In genomic region chr7:24298973-24299708, GRCm38 (mm10) we compare ENCODE assay signal across 8 mouse cellular contexts. TPM values are rescaled to one million over a fixed set of nuclear protein-coding genes. Genes with fewer than 3 reads are reported as not detected.
A peak's percentile ranks its signal among the peaks of the same experiment; 100 is the strongest.
DNase-seq lines count a peak whose midpoint lies in the region; ATAC-seq and TF ChIP-seq lines count a peak whose summit lies in the region.

No protein-coding gene starts in this region.

- peaks cover 9% of the 10 kb centered on the region for H3K36me3 ChIP-seq in C2C12 (ENCODE audit: control insufficient read depth, insufficient read depth)
- peaks cover 48% of the 10 kb centered on the region for H3K36me3 ChIP-seq in limb, embryonic 14.5 days (ENCODE audit: control insufficient read depth, insufficient read depth, low read length)
- H3K36me3 ChIP-seq in midbrain, embryonic 16.5 days (ENCODE audit: control insufficient read depth, insufficient read depth, low read length), result peaks cover 44% of the 10 kb centered on the region
- peaks cover 10% of the 10 kb centered on the region for H3K36me3 ChIP-seq in spleen, adult 2 months (ENCODE audit: control insufficient read depth, insufficient read depth, low read length)

- 0% methylated on average over 42 of the region's 47 CpGs for WGBS in limb, embryonic 14.5 days
- WGBS in midbrain, embryonic 16.5 days, result under 1% methylated on average over 44 of the region's 47 CpGs
- under 1% methylated on average over 46 of the region's 47 CpGs for WGBS in spleen, adult 2 months

- peak; percentile 90 for ATAC-seq in limb, embryonic 14.5 days (ENCODE audit: low FRiP score, low read depth)
- ATAC-seq in midbrain, embryonic 16.5 days, result peak; percentile 95

- H3K9me3 ChIP-seq in limb, embryonic 14.5 days (ENCODE audit: control insufficient read depth, low read length), result no peaks in the 10 kb centered on the region
- H3K9me3 ChIP-seq in midbrain, embryonic 16.5 days (replicated peaks; ENCODE audit: control insufficient read depth, low read length, poor library complexity, severe bottlenecking), result no peaks in the 10 kb centered on the region

- TF ChIP-seq CTCF in C2C12 (IDR thresholded peaks at IDR 0.05; ENCODE audit: control insufficient read depth, insufficient read depth, insufficient read length), result no peak
- TF ChIP-seq CTCF in embryonic fibroblast, embryonic 13.5 days (IDR thresholded peaks at IDR 0.05; ENCODE audit: borderline replicate concordance, insufficient read depth, low read length), result peak; percentile 48; the same call in 1 of the 2 replicates
- TF ChIP-seq CTCF in spleen, adult 2 months (IDR thresholded peaks at IDR 0.05; ENCODE audit: extremely low read depth, insufficient read depth, insufficient read length, insufficient replicate concordance), result peak; percentile 28; the same call in 1 of the 2 replicates

- H3K9ac ChIP-seq in limb, embryonic 14.5 days (ENCODE audit: low read depth, low read length, severe bottlenecking), result peak overlapping the region; percentile 73
- peak overlapping the region; percentile 84 for H3K9ac ChIP-seq in midbrain, embryonic 16.5 days (ENCODE audit: low read depth, low read length)

- peak overlapping the region; percentile 49 for H3K4me3 ChIP-seq in C2C12 (ENCODE audit: insufficient read depth, poor library complexity, severe bottlenecking)
- peak overlapping the region; percentile 82 for H3K4me3 ChIP-seq in embryonic fibroblast, embryonic 13.5 days (ENCODE audit: insufficient read depth, low read length)
- peak overlapping the region; percentile 52 for H3K4me3 ChIP-seq in limb, embryonic 14.5 days (replicated peaks; ENCODE audit: low read length)
- peak overlapping the region; percentile 75 for H3K4me3 ChIP-seq in midbrain, embryonic 16.5 days (ENCODE audit: low read depth, low read length)
- H3K4me3 ChIP-seq in spleen, adult 2 months (ENCODE audit: extremely low read depth, insufficient read depth, insufficient read length), result peak overlapping the region; percentile 80

- H3K27me3 ChIP-seq in C2C12 (ENCODE audit: control insufficient read depth, insufficient read depth, insufficient read length), result no peaks in the 10 kb centered on the region
- H3K27me3 ChIP-seq in limb, embryonic 14.5 days (ENCODE audit: control insufficient read depth, insufficient read depth, low read length), result no peaks in the 10 kb centered on the region
- H3K27me3 ChIP-seq in midbrain, embryonic 16.5 days (ENCODE audit: control insufficient read depth, insufficient read depth, low read depth, low read length), result no peaks in the 10 kb centered on the region
- H3K27me3 ChIP-seq in spleen, adult 2 months (ENCODE audit: control insufficient read depth, insufficient read depth, low read length), result no peaks in the 10 kb centered on the region

- H3K4me2 ChIP-seq in limb, embryonic 14.5 days (replicated peaks; ENCODE audit: low read depth, low read length, severe bottlenecking), result peak overlapping the region; percentile 85
- H3K4me2 ChIP-seq in midbrain, embryonic 16.5 days (ENCODE audit: low read length), result peak overlapping the region; percentile 86

- peak; percentile 88 for TF ChIP-seq POLR2A in embryonic fibroblast, embryonic 13.5 days (IDR thresholded peaks at IDR 0.05; ENCODE audit: low read depth, low read length)
- peak; percentile 57; the same call in 1 of the 2 replicates for TF ChIP-seq POLR2A in limb, embryonic 14.5 days (IDR thresholded peaks at IDR 0.05; ENCODE audit: borderline replicate concordance, extremely low read depth, insufficient read depth, insufficient read length)
- TF ChIP-seq POLR2A in spleen, adult 2 months (IDR thresholded peaks at IDR 0.05; ENCODE audit: low read depth, low read length), result no peak

- H3ac ChIP-seq in C2C12 (ENCODE audit: control insufficient read depth, insufficient read length, low read depth), result peak overlapping the region; percentile 36

- no peaks in the 10 kb centered on the region for H3K79me2 ChIP-seq in C2C12 (ENCODE audit: control insufficient read depth, insufficient read depth)

- DNase-seq in brain, adult 2 months (ENCODE audit: low read depth, low spot score), result peak; percentile 98
- DNase-seq in heart, adult 9 months (ENCODE audit: low spot score in 2 of 2), result peak; percentile 67 to 70
- peak; percentile 68 for DNase-seq in kidney, adult 9 months
- DNase-seq in limb, embryonic 14.5 days (ENCODE audit: low spot score), result peak; percentile 97
- peak; percentile 54 to 63 for DNase-seq in spleen, adult 2 months (ENCODE audit: low read depth in 1 of 2, low spot score in 2 of 2)

- H3K4me1 ChIP-seq in embryonic fibroblast, embryonic 13.5 days (ENCODE audit: control insufficient read depth, insufficient read depth, low read length), result peaks cover 2% of the 10 kb centered on the region; the same call in 1 of the 2 replicates
- H3K4me1 ChIP-seq in limb, embryonic 14.5 days (ENCODE audit: control insufficient read depth, insufficient read depth, low read length), result peaks cover 13% of the 10 kb centered on the region
- peaks cover 22% of the 10 kb centered on the region for H3K4me1 ChIP-seq in midbrain, embryonic 16.5 days (ENCODE audit: control insufficient read depth, insufficient read depth, low read length)
- 0 out of 2 replicates have a peak, but pooled peaks cover 4% of the 10 kb centered on the region for H3K4me1 ChIP-seq in spleen, adult 2 months (ENCODE audit: control insufficient read depth, insufficient read depth, insufficient read length)

- H3K27ac ChIP-seq in embryonic fibroblast, embryonic 13.5 days (ENCODE audit: insufficient read depth, low read length), result peak overlapping the region; percentile 81
- peak overlapping the region; percentile 87 for H3K27ac ChIP-seq in limb, embryonic 14.5 days (replicated peaks; ENCODE audit: low read depth, low read length)
- H3K27ac ChIP-seq in midbrain, embryonic 16.5 days (ENCODE audit: low read length), result peak overlapping the region; percentile 93
- H3K27ac ChIP-seq in spleen, adult 2 months (ENCODE audit: insufficient read depth, low read length), result no peak overlapping the region

- H3K79me3 ChIP-seq in C2C12 (ENCODE audit: low read depth), result no peaks in the 10 kb centered on the region

TF ChIP-seq in C2C12, 6 proteins besides CTCF, POLR2A, EP300 and RAD21:
- no peak for TF ChIP-seq FOSL1 (IDR thresholded peaks at IDR 0.05; ENCODE audit: insufficient read depth, low read length, poor library complexity, severe bottlenecking)
- TF ChIP-seq USF1 (IDR thresholded peaks at IDR 0.05; ENCODE audit: low read depth), result no peak
- no peak for TF ChIP-seq CEBPB (IDR thresholded peaks at IDR 0.05; ENCODE audit: low read depth)
- TF ChIP-seq MYOG (IDR thresholded peaks at IDR 0.05; ENCODE audit: control insufficient read depth, extremely low read depth, insufficient read length), result no peak
- TF ChIP-seq MAX (IDR thresholded peaks at IDR 0.05), result no peak
- TF ChIP-seq MYOD1 (IDR thresholded peaks at IDR 0.05; ENCODE audit: control insufficient read depth, insufficient read length, low read depth), result no peak

RNA-seq across cellular contexts. Expression of gene Zfp61, which starts 1.9 kb away (rescaled TPM):
- 8.8 TPM for polyA plus RNA-seq in C2C12 (2012; fragmentation: generic; extraction: Trizol)
- 11.7 and 14.8 TPM in 2 replicates for polyA plus RNA-seq in embryonic fibroblast, embryonic 13.5 days (2011; ENCODE audit: insufficient read length, low read depth, missing spikeins)
- 36.8 and 45.0 TPM in 2 replicates for polyA plus RNA-seq in limb, embryonic 14.5 days (2012; rRNA removed)
- 38.7 and 39.7 TPM in 2 replicates for polyA plus RNA-seq in limb, embryonic 14.5 days (2014; fragmentation: Nextera tagmentation; extraction: Ambion mirVana)
- 46.2 and 46.3 TPM in 2 replicates for polyA plus RNA-seq in midbrain, embryonic 16.5 days (2015; fragmentation: Nextera tagmentation; extraction: Ambion mirVana)
- polyA plus RNA-seq in spleen, adult 2 months (2012; rRNA removed), result 3.1 and 4.7 TPM in 2 replicates

RNA-seq across cellular contexts. Expression of gene Zfp94, which starts 17.3 kb away (rescaled TPM):
- 2.4 TPM for polyA plus RNA-seq in C2C12 (2012; fragmentation: generic; extraction: Trizol)
- polyA plus RNA-seq in embryonic fibroblast, embryonic 13.5 days (2011; ENCODE audit: insufficient read length, low read depth, missing spikeins), result 3.8 and 4.4 TPM in 2 replicates
- polyA plus RNA-seq in limb, embryonic 14.5 days (2012; rRNA removed), result 13.8 and 14.4 TPM in 2 replicates
- polyA plus RNA-seq in limb, embryonic 14.5 days (2014; fragmentation: Nextera tagmentation; extraction: Ambion mirVana), result 11.7 and 12.6 TPM in 2 replicates
- 22.2 and 23.1 TPM in 2 replicates for polyA plus RNA-seq in midbrain, embryonic 16.5 days (2015; fragmentation: Nextera tagmentation; extraction: Ambion mirVana)
- polyA plus RNA-seq in spleen, adult 2 months (2012; rRNA removed), result 6.5 and 8.2 TPM in 2 replicates

RNA-seq across cellular contexts. Expression of gene Zfp93, which starts 28.9 kb away (rescaled TPM):
- 1.8 TPM for polyA plus RNA-seq in C2C12 (2012; fragmentation: generic; extraction: Trizol)
- polyA plus RNA-seq in embryonic fibroblast, embryonic 13.5 days (2011; ENCODE audit: insufficient read length, low read depth, missing spikeins), result 6.5 and 13.4 TPM in 2 replicates
- 5.8 and 6.2 TPM in 2 replicates for polyA plus RNA-seq in limb, embryonic 14.5 days (2012; rRNA removed)
- 8.2 and 14.2 TPM in 2 replicates for polyA plus RNA-seq in limb, embryonic 14.5 days (2014; fragmentation: Nextera tagmentation; extraction: Ambion mirVana)
- 7.1 and 7.5 TPM in 2 replicates for polyA plus RNA-seq in midbrain, embryonic 16.5 days (2015; fragmentation: Nextera tagmentation; extraction: Ambion mirVana)
- polyA plus RNA-seq in spleen, adult 2 months (2012; rRNA removed), result 0.18 and 0.49 TPM in 2 replicates

RNA-seq across cellular contexts. Expression of gene Tescl, which starts 34.6 kb away (rescaled TPM):
- 0.22 TPM for polyA plus RNA-seq in C2C12 (2012; fragmentation: generic; extraction: Trizol)
- polyA plus RNA-seq in embryonic fibroblast, embryonic 13.5 days (2011; ENCODE audit: insufficient read length, low read depth, missing spikeins), result not detected in 2 replicates
- polyA plus RNA-seq in limb, embryonic 14.5 days (2012; rRNA removed), result 0.13 and 0.38 TPM in 2 replicates
- not detected in 2 replicates for polyA plus RNA-seq in limb, embryonic 14.5 days (2014; fragmentation: Nextera tagmentation; extraction: Ambion mirVana)
- 0.29 TPM in 1 of 2 replicates, not detected in the other for polyA plus RNA-seq in midbrain, embryonic 16.5 days (2015; fragmentation: Nextera tagmentation; extraction: Ambion mirVana)
- polyA plus RNA-seq in spleen, adult 2 months (2012; rRNA removed), result 0.18 and 0.26 TPM in 2 replicates

RNA-seq across cellular contexts. Expression of gene Zfp108, which starts 44.5 kb away (rescaled TPM):
- 0.25 TPM for polyA plus RNA-seq in C2C12 (2012; fragmentation: generic; extraction: Trizol)
- polyA plus RNA-seq in embryonic fibroblast, embryonic 13.5 days (2011; ENCODE audit: insufficient read length, low read depth, missing spikeins), result 2.8 and 3.0 TPM in 2 replicates
- polyA plus RNA-seq in limb, embryonic 14.5 days (2012; rRNA removed), result 3.1 and 4.1 TPM in 2 replicates
- 4.8 and 6.1 TPM in 2 replicates for polyA plus RNA-seq in limb, embryonic 14.5 days (2014; fragmentation: Nextera tagmentation; extraction: Ambion mirVana)
- polyA plus RNA-seq in midbrain, embryonic 16.5 days (2015; fragmentation: Nextera tagmentation; extraction: Ambion mirVana), result 6.7 and 6.9 TPM in 2 replicates
- 0.16 TPM in 2 replicates for polyA plus RNA-seq in spleen, adult 2 months (2012; rRNA removed)
